Mouse (Mus musculus) central nervous system, embryonic 14 days (tissue): ENCODE measurements around the gene Cstf2. TPM values are rescaled to one million over a fixed set of nuclear protein-coding genes. Genes with fewer than 3 reads are reported as not detected.

Experiments used
- polyA plus RNA-seq: library from polyadenylated mRNA; depleted of rRNA; stranded (reverse); fragments of >200 nt; gene quantifications from 2 replicates; pipeline ENCODE4 v1.2.3, GENCODE M21; 2012; rRNA removed

Cstf2 gene
- 69.2 and 76.4 TPM in 2 replicates for polyA plus RNA-seq

GRCm38 (mm10) chrX:134058987-134059712 lies at the start of gene Cstf2:
Gene Cstf2, plus strand, starts transcription at chrX:134059187.

Other genes starting within 250 kb of the Cstf2 start
- gene Tnmd, start 208.2 kb upstream of the Cstf2 start, polyA plus RNA-seq = 6.6 and 12.8 TPM in 2 replicates
- 103 and 112 TPM in 2 replicates for gene Tspan6, start 160.8 kb upstream of the Cstf2 start, polyA plus RNA-seq
- 1.8 and 2.3 TPM in 2 replicates for gene Srpx2, start 150.8 kb upstream of the Cstf2 start, polyA plus RNA-seq
- gene Sytl4, start 77.4 kb upstream of the Cstf2 start, polyA plus RNA-seq = 0.77 and 1.4 TPM in 2 replicates
- 0.54 and 0.57 TPM in 2 replicates for gene Xkrx, start 102.9 kb downstream of the Cstf2 start, polyA plus RNA-seq
- not detected in 2 replicates for gene Arl13a, start 128.3 kb downstream of the Cstf2 start, polyA plus RNA-seq
- gene Nox1, start 162.8 kb downstream of the Cstf2 start, polyA plus RNA-seq = 0.12 TPM in 1 of 2 replicates, not detected in the other
- gene Trmt2b, start 217.8 kb downstream of the Cstf2 start, polyA plus RNA-seq = 5.9 and 6.5 TPM in 2 replicates
- 55.1 and 57.7 TPM in 2 replicates for gene Tmem35a, start 236.0 kb downstream of the Cstf2 start, polyA plus RNA-seq
- gene Cenpi, start 248.9 kb downstream of the Cstf2 start, polyA plus RNA-seq = 7.8 and 10.1 TPM in 2 replicates